ENCODE assay signal across 8 mouse cellular contexts in the genomic region with DNA sequence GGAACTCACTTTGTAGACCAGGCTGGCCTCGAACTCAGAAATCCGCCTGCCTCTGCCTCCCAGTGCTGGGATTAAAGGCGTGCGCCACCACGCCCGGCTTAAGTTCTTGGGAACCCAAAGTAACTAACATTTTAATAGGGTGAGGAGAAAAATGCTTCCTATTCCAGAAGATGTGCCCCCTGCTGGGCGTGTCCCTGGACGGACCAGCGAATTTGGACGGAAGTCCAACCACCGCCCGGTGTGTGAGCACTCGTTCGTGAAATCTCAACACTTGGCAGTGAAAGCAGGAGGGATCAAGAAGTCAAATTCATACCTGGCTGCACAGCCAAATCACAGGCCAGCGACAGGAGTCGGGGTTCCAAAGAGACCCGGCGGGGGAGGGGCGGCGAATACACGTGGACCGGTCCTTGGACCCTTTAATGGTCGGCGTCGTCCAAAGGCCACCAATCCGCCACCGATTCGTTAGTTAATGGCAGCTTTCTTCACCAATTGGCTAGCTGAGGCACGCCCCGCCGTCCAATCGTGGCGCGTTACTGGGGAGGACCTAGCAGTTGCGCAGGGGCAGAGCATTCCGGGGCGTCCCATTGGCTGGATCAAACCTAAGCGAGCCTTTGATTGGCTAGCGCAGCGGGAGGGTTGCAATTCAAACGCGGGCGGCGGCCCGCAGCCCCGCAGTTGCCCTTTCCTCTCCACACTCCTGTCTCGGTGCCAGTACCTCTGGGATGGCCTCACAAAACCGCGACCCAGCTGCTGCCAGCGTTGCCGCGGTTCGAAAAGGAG. TPM values are rescaled to one million over a fixed set of nuclear protein-coding genes. Genes with fewer than 3 reads are reported as not detected.
A peak's percentile ranks its signal among the peaks of the same experiment; 100 is the strongest.
DNase-seq lines count a peak whose midpoint lies in the region; ATAC-seq and TF ChIP-seq lines count a peak whose summit lies in the region.

Ube2c (plus strand) TSS at position 641 of the 780 bp plus-strand sequence.

- H3K27me3 ChIP-seq in heart, embryonic 12.5 days (replicated peaks), result no peaks in the 10 kb centered on the region
- no peaks in the 10 kb centered on the region for H3K27me3 ChIP-seq in kidney, postnatal 0 days (ENCODE audit: insufficient read depth, low read length)
- H3K27me3 ChIP-seq in liver, embryonic 11.5 days (replicated peaks; ENCODE audit: control insufficient read depth, insufficient read depth, low read length), result no peaks in the 10 kb centered on the region
- no peaks in the 10 kb centered on the region for H3K27me3 ChIP-seq in stomach, embryonic 14.5 days (ENCODE audit: control insufficient read depth, insufficient read depth, low read length)

- H3K9me3 ChIP-seq in heart, embryonic 12.5 days (replicated peaks), result no peaks in the 10 kb centered on the region
- no peaks in the 10 kb centered on the region for H3K9me3 ChIP-seq in kidney, postnatal 0 days (replicated peaks; ENCODE audit: low read length)
- H3K9me3 ChIP-seq in liver, embryonic 11.5 days (ENCODE audit: control insufficient read depth, low read length), result no peaks in the 10 kb centered on the region
- H3K9me3 ChIP-seq in stomach, embryonic 14.5 days (ENCODE audit: control insufficient read depth, low read depth, low read length), result no peaks in the 10 kb centered on the region

- peak; percentile 87 for ATAC-seq in erythroid progenitor cell, adult 5-6 weeks (replicated peaks; ENCODE audit: low FRiP score, poor library complexity, severe bottlenecking)
- ATAC-seq in heart, embryonic 12.5 days (ENCODE audit: insufficient number of reproducible peaks, low FRiP score), result peak; percentile 99
- peak; percentile 99 for ATAC-seq in kidney, postnatal 0 days (replicated peaks; ENCODE audit: low FRiP score, low read depth)
- peak; percentile 98 for ATAC-seq in liver, embryonic 11.5 days (replicated peaks; ENCODE audit: low FRiP score)
- ATAC-seq in stomach, embryonic 14.5 days (ENCODE audit: insufficient number of reproducible peaks, insufficient read depth, low FRiP score, low read depth), result peak; percentile 99

- H3K36me3 ChIP-seq in heart, embryonic 12.5 days, result peaks cover 63% of the 10 kb centered on the region
- H3K36me3 ChIP-seq in kidney, postnatal 0 days (ENCODE audit: insufficient read depth, low read length), result peaks cover 25% of the 10 kb centered on the region
- H3K36me3 ChIP-seq in liver, embryonic 11.5 days (ENCODE audit: control insufficient read depth, insufficient read depth, low read length), result peaks cover 29% of the 10 kb centered on the region
- H3K36me3 ChIP-seq in stomach, embryonic 14.5 days (ENCODE audit: control insufficient read depth, insufficient read depth, low read length), result peaks cover 52% of the 10 kb centered on the region

- WGBS in heart, embryonic 12.5 days, result 2% methylated on average over 53 of the region's 53 CpGs
- 3% methylated on average over 53 of the region's 53 CpGs for WGBS in kidney, postnatal 0 days
- 1% methylated on average over 53 of the region's 53 CpGs for WGBS in liver, embryonic 11.5 days
- under 1% methylated on average over 52 of the region's 53 CpGs for WGBS in stomach, embryonic 14.5 days

- peaks cover 35% of the 10 kb centered on the region for H3K4me1 ChIP-seq in heart, embryonic 12.5 days (replicated peaks)
- 0 out of 2 replicates have a peak, but pooled peaks cover 9% of the 10 kb centered on the region for H3K4me1 ChIP-seq in kidney, postnatal 0 days (replicated peaks; ENCODE audit: insufficient read depth, low read length)
- peaks cover 27% of the 10 kb centered on the region for H3K4me1 ChIP-seq in liver, embryonic 11.5 days (replicated peaks; ENCODE audit: control insufficient read depth, insufficient read depth, low read length)
- H3K4me1 ChIP-seq in stomach, embryonic 14.5 days (ENCODE audit: control insufficient read depth, insufficient read depth, low read length), result peaks cover 17% of the 10 kb centered on the region

- DNase-seq in CD4-positive helper T cell, adult 2 months (ENCODE audit: low read depth, low spot score), result peak; percentile 98
- peak; percentile 97 for DNase-seq in brain, embryonic 18.5 days (ENCODE audit: low read depth, low spot score)
- DNase-seq in kidney, postnatal 0 days (ENCODE audit: low spot score), result peak; percentile 100
- peak; percentile 96 for DNase-seq in liver, embryonic 11.5 days (ENCODE audit: low spot score)
- DNase-seq in naive thymus-derived CD4-positive, alpha-beta T cell, adult 2 months (ENCODE audit: low read depth), result peak; percentile 97

- H3K4me2 ChIP-seq in heart, embryonic 12.5 days, result peak within 1 kb of the TSS; percentile 95
- H3K4me2 ChIP-seq in kidney, postnatal 0 days (ENCODE audit: low read length), result peak within 1 kb of the TSS; percentile 90
- H3K4me2 ChIP-seq in liver, embryonic 11.5 days, result peak within 1 kb of the TSS; percentile 98
- H3K4me2 ChIP-seq in stomach, embryonic 14.5 days (replicated peaks; ENCODE audit: low read depth, low read length), result peak within 1 kb of the TSS; percentile 84

- H3K4me3 ChIP-seq in heart, embryonic 12.5 days, result peak within 1 kb of the TSS; percentile 88
- H3K4me3 ChIP-seq in kidney, postnatal 0 days (replicated peaks; ENCODE audit: low read depth, low read length), result peak within 1 kb of the TSS; percentile 81
- H3K4me3 ChIP-seq in liver, embryonic 11.5 days (ENCODE audit: low read depth, low read length), result peak within 1 kb of the TSS; percentile 92
- H3K4me3 ChIP-seq in stomach, embryonic 14.5 days (ENCODE audit: low read depth, low read length), result peak within 1 kb of the TSS; percentile 87

- peak; percentile 52 for TF ChIP-seq CTCF in kidney, postnatal 0 days (IDR thresholded peaks at IDR 0.05; ENCODE audit: low read depth)

- H3K9ac ChIP-seq in heart, embryonic 12.5 days, result peak within 1 kb of the TSS; percentile 85
- H3K9ac ChIP-seq in kidney, postnatal 0 days (ENCODE audit: low read depth, low read length), result peak within 1 kb of the TSS; percentile 65
- peak within 1 kb of the TSS; percentile 92 for H3K9ac ChIP-seq in liver, embryonic 11.5 days (ENCODE audit: low read depth, low read length)
- peak within 1 kb of the TSS; percentile 80 for H3K9ac ChIP-seq in stomach, embryonic 14.5 days (replicated peaks; ENCODE audit: low read depth, low read length)

- peak within 1 kb of the TSS; percentile 61 for H3K27ac ChIP-seq in heart, embryonic 12.5 days (ENCODE audit: poor library complexity, severe bottlenecking)
- no peak within 1 kb of the TSS for H3K27ac ChIP-seq in kidney, postnatal 0 days
- peak within 1 kb of the TSS; percentile 79 for H3K27ac ChIP-seq in liver, embryonic 11.5 days (ENCODE audit: low read depth, low read length)
- no peak within 1 kb of the TSS; the same call in 1 of the 2 replicates for H3K27ac ChIP-seq in stomach, embryonic 14.5 days (ENCODE audit: low read length)

RNA-seq across cellular contexts. Expression of gene Ube2c, which starts in this region (rescaled TPM):
- 1,168 and 1,264 TPM in 2 replicates for total RNA-seq in erythroid progenitor cell, adult 5-6 weeks (2015; ENCODE audit: low replicate concordance)
- total RNA-seq in erythroid progenitor cell, adult 5-6 weeks (2017; ENCODE audit: low replicate concordance), result 649 and 1,020 TPM in 2 replicates
- polyA plus RNA-seq in heart, embryonic 12.5 days (2016; fragmentation: Nextera tagmentation; extraction: Ambion mirVana), result 455 and 459 TPM in 2 replicates
- 132 and 156 TPM in 2 replicates for polyA plus RNA-seq in kidney, postnatal 0 days (2015; fragmentation: Nextera tagmentation; extraction: Ambion mirVana)
- 482 and 522 TPM in 2 replicates for polyA plus RNA-seq in liver, embryonic 11.5 days (2014; fragmentation: Nextera tagmentation; extraction: Ambion mirVana)
- 396 and 433 TPM in 2 replicates for polyA plus RNA-seq in stomach, embryonic 14.5 days (2014; fragmentation: Nextera tagmentation; extraction: Ambion mirVana)

Comparison
In these comparisons a context has a peak if more than half of its experiments do, and no peak if none do; other contexts are left out.
1. H3K27ac ChIP-seq: peak in heart, embryonic 12.5 days (single experiment) and liver, embryonic 11.5 days (single experiment); none in kidney, postnatal 0 days (single experiment) and stomach, embryonic 14.5 days (single experiment).
2. Peak in every context shown above with its lines, with median percentiles within 50 percentile points of each other: DNase-seq, ATAC-seq, H3K4me2 ChIP-seq, H3K4me3 ChIP-seq and H3K9ac ChIP-seq.